Mouse (Mus musculus) CD4-positive, CD25-positive, alpha-beta regulatory T cell (primary cell): ENCODE data around the gene Zc3h15. TPM values are rescaled to one million over a fixed set of nuclear protein-coding genes. Genes with fewer than 3 reads are reported as not detected.

Source experiments
- polyA plus RNA-seq: library from polyadenylated mRNA; unstranded; fragments of 100-300 nt; shearing (Covaris generic); gene quantifications from one replicate; pipeline ENCODE4 v1.2.1, GENCODE M21; 2017

Zc3h15 gene
- polyA plus RNA-seq: 129 TPM

DNA sequence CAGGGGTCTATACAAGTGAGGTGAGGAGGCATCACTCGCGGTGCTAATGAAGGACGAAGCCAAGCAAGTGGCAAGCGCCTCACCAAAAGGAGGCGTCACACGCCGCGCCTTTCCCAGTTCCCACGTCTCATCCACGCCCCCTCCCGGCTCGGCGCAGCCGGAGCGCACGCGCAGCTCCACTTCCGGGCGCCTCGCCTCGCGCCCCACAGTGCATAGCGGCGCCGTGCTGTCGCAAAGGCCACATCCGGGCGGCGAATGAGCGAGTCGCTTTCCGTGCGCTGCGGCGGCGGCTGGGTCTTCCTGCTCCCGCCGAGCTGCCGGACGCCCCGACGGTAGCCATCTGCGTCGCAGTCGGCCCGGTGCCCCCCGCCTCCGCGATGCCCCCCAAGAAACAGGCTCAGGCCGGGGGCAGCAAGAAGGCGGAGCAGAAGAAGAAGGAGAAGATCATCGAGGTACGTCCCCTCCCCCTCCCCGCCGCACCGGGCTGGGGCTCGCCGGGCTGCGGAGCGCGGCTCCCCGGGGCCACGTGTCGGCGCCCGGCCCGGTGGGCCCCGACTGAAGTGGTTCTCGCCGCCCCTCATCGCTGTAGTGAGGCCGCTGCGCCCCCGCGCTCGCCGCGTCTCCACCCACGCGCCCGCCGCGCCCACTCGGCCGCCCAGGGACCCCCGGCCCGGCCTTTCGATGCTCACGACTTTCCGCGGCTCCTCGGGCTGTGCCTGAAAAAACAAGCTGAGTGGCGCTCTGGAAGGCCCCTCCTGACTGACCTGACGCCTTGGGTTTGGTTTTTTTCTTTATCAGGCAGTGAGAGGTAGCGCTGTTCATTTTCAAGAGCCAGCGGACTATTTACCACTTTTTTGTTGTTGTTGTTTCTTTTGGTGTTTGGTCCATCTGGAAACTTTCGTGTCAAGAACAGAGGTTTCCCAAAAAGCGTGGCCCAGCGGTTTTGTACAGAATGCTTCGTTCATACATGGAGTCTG lies at the start of gene Zc3h15:
Gene Zc3h15, plus strand, starts transcription at position 160 of the 977 bp plus-strand sequence.

Other genes starting within 250 kb of the Zc3h15 start
- gene Itgav, start 80.0 kb downstream of the Zc3h15 start, polyA plus RNA-seq: 58.9 TPM
- gene Fam171b, start 168.2 kb downstream of the Zc3h15 start, polyA plus RNA-seq: 0.37 TPM